Mouse (Mus musculus) kidney, embryonic 14.5 days (tissue): Measurements from ENCODE around the gene Isg20l2. TPM values are rescaled to one million over a fixed set of nuclear protein-coding genes. Genes with fewer than 3 reads are reported as not detected.
A peak's percentile ranks its signal among the peaks of the same experiment; 100 is the strongest.

Experiments used
- ATAC-seq: fragments of 200-750 bp; cut with Nextera tagmentation; 2 replicates; pipeline ENCODE4 v1.8.0; 2017; ENCODE audit warnings: moderate number of reproducible peaks, mild to moderate bottlenecking, moderate TSS enrichment, moderate library complexity; ENCODE audit not compliant: low FRiP score, low TSS enrichment
- H3K27ac ChIP-seq: fragments of 300-500 bp; sonication (generic); 2 replicates; pipeline ENCODE4 v1.5.1; 2014; ENCODE audit warnings: low read depth, mild to moderate bottlenecking, low read length, moderate library complexity, mixed read lengths
- H3K27me3 ChIP-seq: fragments of 300-500 bp; sonication (generic); 2 replicates; pipeline ENCODE4 v1.6.1; 2014; ENCODE audit warnings: mild to moderate bottlenecking, low read length; ENCODE audit not compliant: control insufficient read depth, insufficient read depth
- H3K36me3 ChIP-seq: fragments of 300-500 bp; sonication (generic); 2 replicates; pipeline ENCODE4 v1.6.1; 2014; ENCODE audit warnings: low read length, mixed read lengths; ENCODE audit not compliant: control insufficient read depth, insufficient read depth
- H3K4me1 ChIP-seq: fragments of 300-500 bp; sonication (generic); 2 replicates; pipeline ENCODE4 v1.6.1; 2014; ENCODE audit warnings: low read length, mixed read lengths; ENCODE audit not compliant: control insufficient read depth, insufficient read depth
- H3K4me2 ChIP-seq: fragments of 300-500 bp; sonication (generic); replicated peaks from 2 replicates; pipeline ENCODE4 v1.6.1; 2014; ENCODE audit warnings: low read depth, mild to moderate bottlenecking, low read length
- H3K4me3 ChIP-seq: fragments of 300-500 bp; sonication (generic); 2 replicates; pipeline ENCODE4 v1.5.1; 2014; ENCODE audit warnings: mild to moderate bottlenecking, low read length
- H3K9ac ChIP-seq: fragments of 300-500 bp; sonication (generic); 2 replicates; pipeline ENCODE4 v1.6.1; 2014; ENCODE audit warnings: low read depth, mild to moderate bottlenecking, low read length, moderate library complexity
- H3K9me3 ChIP-seq: fragments of 300-500 bp; sonication (generic); 2 replicates; pipeline ENCODE4 v1.6.1; 2016; ENCODE audit warnings: low read length; ENCODE audit not compliant: control insufficient read depth
- WGBS: fragments of 180-500 bp; shearing (Covaris S2); extraction: QIAGEN DNeasy Blood & Tissue Kit; methylation state at CpG from one replicate; pipeline ENCODE4 v1.1.7; 2014; 5-methylcytosine and 5-hydroxymethylcytosine counted together
- polyA plus RNA-seq: library from polyadenylated mRNA; unstranded; fragments of >200 nt; fragmentation: Nextera tagmentation; extraction: Ambion mirVana; gene quantifications from 2 replicates; pipeline ENCODE4 v1.2.1, GENCODE M21; 2014

Gene Isg20l2
- polyA plus RNA-seq, 1 experiment from 2014 or later: 45.5 TPM

- Histone ChIP-seq H3K27me3 (no peaks in the 10 kb centered on the region), H3K36me3 (peaks cover 2% of the 10 kb centered on the region; the same call in 1 of the 2 replicates), H3K4me1 (peaks cover 64% of the 10 kb centered on the region), H3K4me3 (peak overlapping the region; percentile 46), H3K9ac (peak overlapping the region; percentile 50; the same call in 1 of the 2 replicates), H3K9me3 (no peaks in the 10 kb centered on the region), H3K4me2 (peak overlapping the region; percentile 72), H3K27ac (peak overlapping the region; percentile 77; the same call in 1 of the 2 replicates)
- 0 out of 2 replicates have a peak, but pooled peaks have one; percentile 17 for ATAC-seq
- 0% methylated on average over 17 of the region's 17 CpGs for WGBS
Measured at GRCm38 (mm10) chr3:87947811-87948199, 17.7 kb downstream of the Isg20l2 start.

- H3K4me2 ChIP-seq: peak within 1 kb of the TSS; percentile 72
- H3K9me3 ChIP-seq: no peaks in the 10 kb centered on the region
- H3K27me3 ChIP-seq: no peaks in the 10 kb centered on the region
- ATAC-seq: peak; percentile 8
- WGBS: under 1% methylated on average over 35 of the region's 35 CpGs
- peak within 1 kb of the TSS; percentile 50 for H3K9ac ChIP-seq
- peaks cover 70% of the 10 kb centered on the region for H3K4me1 ChIP-seq
- peak within 1 kb of the TSS; percentile 46 for H3K4me3 ChIP-seq
- peak within 1 kb of the TSS; percentile 77 for H3K27ac ChIP-seq
- peaks cover 5% of the 10 kb centered on the region; the same call in 1 of the 2 replicates for H3K36me3 ChIP-seq
Measured at GRCm38 (mm10) chr3:87948378-87949265, 18.5 kb downstream of the Isg20l2 start, which contains the start of gene Crabp2. Crabp2 (plus strand) TSS chr3:87948666.

GRCm38 (mm10) chr3:87949266-87949954, 19.3 kb downstream of the Isg20l2 start:
- peaks cover 70% of the 10 kb centered on the region for H3K4me1 ChIP-seq
- ATAC-seq: peak; percentile 2; the same call in 1 of the 2 replicates
- no peaks in the 10 kb centered on the region for H3K9me3 ChIP-seq
- H3K4me2 ChIP-seq: peak overlapping the region; percentile 72
- H3K36me3 ChIP-seq: peaks cover 4% of the 10 kb centered on the region; the same call in 1 of the 2 replicates
- no peaks in the 10 kb centered on the region for H3K27me3 ChIP-seq
- H3K27ac ChIP-seq: peak overlapping the region; percentile 62; the same call in 1 of the 2 replicates
- peak overlapping the region; percentile 50 for H3K9ac ChIP-seq
- 7% methylated on average over 16 of the region's 16 CpGs for WGBS
- peak overlapping the region; percentile 46 for H3K4me3 ChIP-seq

GRCm38 (mm10) chr3:87949955-87950515, 19.9 kb downstream of the Isg20l2 start:
- Histone ChIP-seq H3K4me2 (peak overlapping the region; percentile 72), H3K4me3 (peak overlapping the region; percentile 46), H3K9ac (peak overlapping the region; percentile 50), H3K4me1 (peaks cover 70% of the 10 kb centered on the region), H3K27me3 (no peaks in the 10 kb centered on the region), H3K9me3 (no peaks in the 10 kb centered on the region), H3K27ac (peak overlapping the region; percentile 62; the same call in 1 of the 2 replicates), H3K36me3 (peaks cover 4% of the 10 kb centered on the region; the same call in 1 of the 2 replicates)
- 7% methylated on average over 13 of the region's 13 CpGs for WGBS
- ATAC-seq: no peak

- WGBS: 21% methylated on average over 12 of the region's 12 CpGs
- peak overlapping the region; percentile 49 for H3K4me2 ChIP-seq
- no peaks in the 10 kb centered on the region for H3K9me3 ChIP-seq
- peaks cover 4% of the 10 kb centered on the region; the same call in 1 of the 2 replicates for H3K36me3 ChIP-seq
- H3K4me1 ChIP-seq: peaks cover 55% of the 10 kb centered on the region
- H3K27ac ChIP-seq: peak overlapping the region; percentile 51; the same call in 1 of the 2 replicates
- no peaks in the 10 kb centered on the region for H3K27me3 ChIP-seq
- no peak for ATAC-seq
- H3K9ac ChIP-seq: peak overlapping the region; percentile 32
- H3K4me3 ChIP-seq: peak overlapping the region; percentile 20
Measured at GRCm38 (mm10) chr3:87951946-87952345, 21.8 kb downstream of the Isg20l2 start.

- Histone ChIP-seq H3K9ac (peak overlapping the region; percentile 32), H3K4me1 (peaks cover 50% of the 10 kb centered on the region), H3K9me3 (no peaks in the 10 kb centered on the region), H3K27me3 (no peaks in the 10 kb centered on the region), H3K36me3 (peaks cover 4% of the 10 kb centered on the region; the same call in 1 of the 2 replicates), H3K4me2 (peak overlapping the region; percentile 49), H3K27ac (peak overlapping the region; percentile 51), H3K4me3 (peak overlapping the region; percentile 20)
- peak; percentile 50; the same call in 1 of the 2 replicates for ATAC-seq
- 5% methylated on average over 5 of the region's 5 CpGs for WGBS
Measured at GRCm38 (mm10) chr3:87952440-87952839, 22.3 kb downstream of the Isg20l2 start.

GRCm38 (mm10) chr3:87958056-87958455, 27.9 kb downstream of the Isg20l2 start:
- no peak overlapping the region for H3K9ac ChIP-seq
- H3K4me2 ChIP-seq: no peak overlapping the region
- H3K36me3 ChIP-seq: peaks cover 4% of the 10 kb centered on the region; the same call in 1 of the 2 replicates
- H3K9me3 ChIP-seq: no peaks in the 10 kb centered on the region
- peaks cover 29% of the 10 kb centered on the region for H3K4me1 ChIP-seq
- no peak for ATAC-seq
- WGBS: 0% methylated on average over 1 of the region's 1 CpGs
- H3K4me3 ChIP-seq: no peak overlapping the region
- H3K27ac ChIP-seq: peak overlapping the region; percentile 74
- H3K27me3 ChIP-seq: no peaks in the 10 kb centered on the region

GRCm38 (mm10) chr3:87958476-87958875, 28.4 kb downstream of the Isg20l2 start:
- no peak overlapping the region for H3K4me2 ChIP-seq
- H3K9ac ChIP-seq: no peak overlapping the region
- ATAC-seq: no peak
- 18% methylated on average over 4 of the region's 4 CpGs for WGBS
- H3K9me3 ChIP-seq: no peaks in the 10 kb centered on the region
- no peak overlapping the region for H3K4me3 ChIP-seq
- H3K27ac ChIP-seq: peak overlapping the region; percentile 74
- H3K4me1 ChIP-seq: peaks cover 25% of the 10 kb centered on the region
- H3K36me3 ChIP-seq: peaks cover 2% of the 10 kb centered on the region; the same call in 1 of the 2 replicates
- H3K27me3 ChIP-seq: no peaks in the 10 kb centered on the region
